Mouse (Mus musculus): ENCODE data around the gene Ano4. TPM values are rescaled to one million over a fixed set of nuclear protein-coding genes. Genes with fewer than 3 reads are reported as not detected.

The Ano4 gene
- total and polyA plus RNA-seq, 3 experiments: 4.3 to 7.5 (median 7.2) TPM

- Histone ChIP-seq H3K9ac (ENCODE audit: low read depth, low read length) (no peak overlapping the region), H3K27ac (no peak overlapping the region), H3K36me3 (ENCODE audit: control insufficient read depth, insufficient read depth, low read length) (no peaks in the 10 kb centered on the region), H3K4me3 (no peak overlapping the region), H3K4me1 (ENCODE audit: control insufficient read depth, insufficient read depth, low read length) (no peaks in the 10 kb centered on the region), H3K79me2 (replicated peaks; ENCODE audit: control insufficient read depth, insufficient read depth, low read length) (no peaks in the 10 kb centered on the region), H3K27me3 (ENCODE audit: control insufficient read depth, insufficient read depth, low read length) (no peaks in the 10 kb centered on the region)
- TF ChIP-seq POLR2A (IDR thresholded peaks at IDR 0.05; ENCODE audit: insufficient read depth, low read depth, low read length) (no peak), EP300 (IDR thresholded peaks at IDR 0.05; ENCODE audit: insufficient read depth, low read depth, low read length) (no peak), CTCF (IDR thresholded peaks at IDR 0.05) (no peak)
- intact Hi-C loops (cut with DNase I): no loop called here
- DNase-seq: no peak
- WGBS: 62% methylated on average over 1 of the region's 1 CpGs
Measured at GRCm38 (mm10) chr10:89008303-89008702, 336.3 kb downstream of the Ano4 start.

- no peak for DNase-seq
- Histone ChIP-seq H3K36me3 (ENCODE audit: control insufficient read depth, insufficient read depth, low read length) (no peaks in the 10 kb centered on the region), H3K27ac (no peak overlapping the region), H3K9ac (ENCODE audit: low read depth, low read length) (no peak overlapping the region), H3K27me3 (ENCODE audit: control insufficient read depth, insufficient read depth, low read length) (no peaks in the 10 kb centered on the region), H3K79me2 (replicated peaks; ENCODE audit: control insufficient read depth, insufficient read depth, low read length) (no peaks in the 10 kb centered on the region), H3K4me3 (no peak overlapping the region), H3K4me1 (ENCODE audit: control insufficient read depth, insufficient read depth, low read length) (no peaks in the 10 kb centered on the region)
- intact Hi-C loops (cut with DNase I): no loop called here
- TF ChIP-seq CTCF (IDR thresholded peaks at IDR 0.05) (no peak), EP300 (IDR thresholded peaks at IDR 0.05; ENCODE audit: insufficient read depth, low read depth, low read length) (no peak), POLR2A (IDR thresholded peaks at IDR 0.05; ENCODE audit: insufficient read depth, low read depth, low read length) (no peak)
- 81% methylated on average over 3 of the region's 3 CpGs for WGBS
Measured at GRCm38 (mm10) chr10:89004518-89004917, 340.0 kb downstream of the Ano4 start.

GRCm38 (mm10) chr10:88986925-88987324 is 357.6 kb downstream of the Ano4 start:
- TF ChIP-seq CTCF (IDR thresholded peaks at IDR 0.05): no peak
- TF ChIP-seq EP300 (IDR thresholded peaks at IDR 0.05; ENCODE audit: insufficient read depth, low read depth, low read length): no peak
- TF ChIP-seq POLR2A (IDR thresholded peaks at IDR 0.05; ENCODE audit: insufficient read depth, low read depth, low read length): no peak
- no peaks in the 10 kb centered on the region for H3K27me3 ChIP-seq (ENCODE audit: control insufficient read depth, insufficient read depth, low read length)
- WGBS: 60% methylated on average over 6 of the region's 6 CpGs
- DNase-seq: no peak
- H3K9ac ChIP-seq (ENCODE audit: low read depth, low read length): no peak overlapping the region
- intact Hi-C loops (cut with DNase I): no loop called here
- H3K27ac ChIP-seq: no peak overlapping the region
- H3K36me3 ChIP-seq (ENCODE audit: control insufficient read depth, insufficient read depth, low read length): no peaks in the 10 kb centered on the region
- H3K4me1 ChIP-seq (ENCODE audit: control insufficient read depth, insufficient read depth, low read length): no peaks in the 10 kb centered on the region
- H3K4me3 ChIP-seq: no peak overlapping the region
- no peaks in the 10 kb centered on the region for H3K79me2 ChIP-seq (replicated peaks; ENCODE audit: control insufficient read depth, insufficient read depth, low read length)

GRCm38 (mm10) chr10:88983444-88983843 is 361.1 kb downstream of the Ano4 start:
- Histone ChIP-seq H3K36me3 (ENCODE audit: control insufficient read depth, insufficient read depth, low read length) (no peaks in the 10 kb centered on the region), H3K79me2 (replicated peaks; ENCODE audit: control insufficient read depth, insufficient read depth, low read length) (no peaks in the 10 kb centered on the region), H3K4me3 (no peak overlapping the region), H3K27ac (no peak overlapping the region), H3K27me3 (ENCODE audit: control insufficient read depth, insufficient read depth, low read length) (no peaks in the 10 kb centered on the region), H3K4me1 (ENCODE audit: control insufficient read depth, insufficient read depth, low read length) (no peaks in the 10 kb centered on the region), H3K9ac (ENCODE audit: low read depth, low read length) (no peak overlapping the region)
- intact Hi-C loops (cut with DNase I): no loop called here
- no peak for TF ChIP-seq POLR2A (IDR thresholded peaks at IDR 0.05; ENCODE audit: insufficient read depth, low read depth, low read length)
- TF ChIP-seq CTCF (IDR thresholded peaks at IDR 0.05): peak; percentile 58
- TF ChIP-seq EP300 (IDR thresholded peaks at IDR 0.05; ENCODE audit: insufficient read depth, low read depth, low read length): no peak
- 34% methylated on average over 8 of the region's 8 CpGs for WGBS
- peak in 1 of 2 experiments; percentile 53 for DNase-seq

GRCm38 (mm10) chr10:88979451-88979850 is 365.1 kb downstream of the Ano4 start:
- Histone ChIP-seq H3K9ac (ENCODE audit: low read depth, low read length) (no peak overlapping the region), H3K79me2 (replicated peaks; ENCODE audit: control insufficient read depth, insufficient read depth, low read length) (no peaks in the 10 kb centered on the region), H3K36me3 (ENCODE audit: control insufficient read depth, insufficient read depth, low read length) (no peaks in the 10 kb centered on the region), H3K4me3 (no peak overlapping the region), H3K4me1 (ENCODE audit: control insufficient read depth, insufficient read depth, low read length) (no peaks in the 10 kb centered on the region), H3K27ac (no peak overlapping the region), H3K27me3 (ENCODE audit: control insufficient read depth, insufficient read depth, low read length) (no peaks in the 10 kb centered on the region)
- no peak for DNase-seq
- WGBS: 64% methylated on average over 4 of the region's 4 CpGs
- intact Hi-C loops (cut with DNase I): no loop called here
- TF ChIP-seq EP300 (IDR thresholded peaks at IDR 0.05; ENCODE audit: insufficient read depth, low read depth, low read length) (no peak), POLR2A (IDR thresholded peaks at IDR 0.05; ENCODE audit: insufficient read depth, low read depth, low read length) (no peak), CTCF (IDR thresholded peaks at IDR 0.05) (no peak)

GRCm38 (mm10) chr10:88978932-88979331 is 365.6 kb downstream of the Ano4 start:
- Histone ChIP-seq H3K4me1 (ENCODE audit: control insufficient read depth, insufficient read depth, low read length) (no peaks in the 10 kb centered on the region), H3K36me3 (ENCODE audit: control insufficient read depth, insufficient read depth, low read length) (no peaks in the 10 kb centered on the region), H3K4me3 (no peak overlapping the region), H3K27me3 (ENCODE audit: control insufficient read depth, insufficient read depth, low read length) (no peaks in the 10 kb centered on the region), H3K27ac (no peak overlapping the region), H3K79me2 (replicated peaks; ENCODE audit: control insufficient read depth, insufficient read depth, low read length) (no peaks in the 10 kb centered on the region), H3K9ac (ENCODE audit: low read depth, low read length) (no peak overlapping the region)
- 81% methylated on average over 6 of the region's 6 CpGs for WGBS
- no peak for TF ChIP-seq POLR2A (IDR thresholded peaks at IDR 0.05; ENCODE audit: insufficient read depth, low read depth, low read length)
- TF ChIP-seq CTCF (IDR thresholded peaks at IDR 0.05): no peak
- no peak for TF ChIP-seq EP300 (IDR thresholded peaks at IDR 0.05; ENCODE audit: insufficient read depth, low read depth, low read length)
- intact Hi-C loops (cut with DNase I): no loop called here
- DNase-seq: no peak

Data from heart, adult 2 months (tissue).